Mouse (Mus musculus): ENCODE data around the gene Abcc9. TPM values are rescaled to one million over a fixed set of nuclear protein-coding genes. Genes with fewer than 3 reads are reported as not detected.
A peak's percentile ranks its signal among the peaks of the same experiment; 100 is the strongest.
"Not testable (repeated sequence)": the region's sequence is repeated elsewhere in the genome, so short reads cannot be mapped to it uniquely, and the experiment has no call there.

Gene Abcc9
- total and polyA plus RNA-seq, 2 experiments from 2014 or later = 1.8 to 9.6 TPM

GRCm38 (mm10) chr6:142669343-142669742 is 32.8 kb downstream of the Abcc9 start:
- Histone ChIP-seq H3K4me1 (ENCODE audit: insufficient read depth) (no peaks in the 10 kb centered on the region), H3K27ac (ENCODE audit: low read depth, low read length) (no peak overlapping the region), H3K9ac (no peak overlapping the region), H3K4me3 (ENCODE audit: low read depth, low read length) (no peak overlapping the region), H3K4me2 (ENCODE audit: low read depth) (no peak overlapping the region), H3K36me3 (ENCODE audit: insufficient read depth) (no peaks in the 10 kb centered on the region), H3K9me3 (ENCODE audit: low read length) (0 out of 2 replicates have a peak, but pooled peaks cover 3% of the 10 kb centered on the region), H3K27me3 (ENCODE audit: insufficient read depth, low read length) (no peaks in the 10 kb centered on the region)
- WGBS = 63% methylated on average over 6 of the region's 6 CpGs
- ATAC-seq (peak; percentile 96), DNase-seq (peak; percentile 65)
- no peak for TF ChIP-seq CTCF (IDR thresholded peaks at IDR 0.05; ENCODE audit: low read depth)

- no peaks in the 10 kb centered on the region for H3K36me3 ChIP-seq (ENCODE audit: insufficient read depth)
- 81% methylated on average over 6 of the region's 6 CpGs for WGBS
- DNase-seq = no peak
- H3K27me3 ChIP-seq (ENCODE audit: insufficient read depth, low read length) = no peaks in the 10 kb centered on the region
- TF ChIP-seq CTCF (IDR thresholded peaks at IDR 0.05; ENCODE audit: low read depth) = no peak
- no peak overlapping the region for H3K9ac ChIP-seq
- H3K4me2 ChIP-seq (ENCODE audit: low read depth) = no peak overlapping the region
- no peak for ATAC-seq
- no peak overlapping the region for H3K27ac ChIP-seq (ENCODE audit: low read depth, low read length)
- no peaks in the 10 kb centered on the region for H3K4me1 ChIP-seq (ENCODE audit: insufficient read depth)
- no peak overlapping the region for H3K4me3 ChIP-seq (ENCODE audit: low read depth, low read length)
- 0 out of 2 replicates have a peak, but pooled peaks cover 3% of the 10 kb centered on the region for H3K9me3 ChIP-seq (ENCODE audit: low read length)
Measured at GRCm38 (mm10) chr6:142668831-142669230, 33.3 kb downstream of the Abcc9 start.

GRCm38 (mm10) chr6:142668419-142668766 is 33.7 kb downstream of the Abcc9 start:
- H3K27me3 ChIP-seq (ENCODE audit: insufficient read depth, low read length) = no peaks in the 10 kb centered on the region
- DNase-seq (no peak), ATAC-seq (no peak)
- no peaks in the 10 kb centered on the region for H3K4me1 ChIP-seq (ENCODE audit: insufficient read depth)
- no peaks in the 10 kb centered on the region for H3K36me3 ChIP-seq (ENCODE audit: insufficient read depth)
- H3K4me3 ChIP-seq (ENCODE audit: low read depth, low read length) = no peak overlapping the region
- H3K4me2 ChIP-seq (ENCODE audit: low read depth) = no peak overlapping the region
- H3K9ac ChIP-seq = no peak overlapping the region
- WGBS = 46% methylated on average over 1 of the region's 1 CpGs
- 0 out of 2 replicates have a peak, but pooled peaks cover 3% of the 10 kb centered on the region for H3K9me3 ChIP-seq (ENCODE audit: low read length)
- no peak for TF ChIP-seq CTCF (IDR thresholded peaks at IDR 0.05; ENCODE audit: low read depth)
- no peak overlapping the region for H3K27ac ChIP-seq (ENCODE audit: low read depth, low read length)

GRCm38 (mm10) chr6:142667701-142668418 is 34.3 kb downstream of the Abcc9 start:
- Histone ChIP-seq H3K9me3 (ENCODE audit: low read length) (0 out of 2 replicates have a peak, but pooled peaks cover 3% of the 10 kb centered on the region), H3K4me2 (ENCODE audit: low read depth) (no peak overlapping the region), H3K4me3 (ENCODE audit: low read depth, low read length) (no peak overlapping the region), H3K27ac (ENCODE audit: low read depth, low read length) (no peak overlapping the region), H3K9ac (no peak overlapping the region), H3K4me1 (ENCODE audit: insufficient read depth) (no peaks in the 10 kb centered on the region), H3K27me3 (ENCODE audit: insufficient read depth, low read length) (no peaks in the 10 kb centered on the region), H3K36me3 (ENCODE audit: insufficient read depth) (no peaks in the 10 kb centered on the region)
- TF ChIP-seq CTCF (IDR thresholded peaks at IDR 0.05; ENCODE audit: low read depth) = no peak
- ATAC-seq = no peak
- no peak for DNase-seq
- 78% methylated on average over 7 of the region's 7 CpGs for WGBS

- H3K27ac ChIP-seq (ENCODE audit: low read depth, low read length); H3K4me3 ChIP-seq (ENCODE audit: low read depth, low read length); H3K9ac ChIP-seq; ATAC-seq; H3K4me1 ChIP-seq (ENCODE audit: insufficient read depth); H3K9me3 ChIP-seq (ENCODE audit: low read length); H3K36me3 ChIP-seq (ENCODE audit: insufficient read depth); H3K27me3 ChIP-seq (ENCODE audit: insufficient read depth, low read length); H3K4me2 ChIP-seq (ENCODE audit: low read depth); DNase-seq: not testable (repeated sequence)
- WGBS = 95% methylated on average over 3 of the region's 3 CpGs
Measured at GRCm38 (mm10) chr6:142662056-142662455, 40.1 kb downstream of the Abcc9 start.

GRCm38 (mm10) chr6:142659038-142659437 is 43.1 kb downstream of the Abcc9 start:
- Histone ChIP-seq H3K4me2 (ENCODE audit: low read depth) (no peak overlapping the region), H3K9ac (no peak overlapping the region), H3K36me3 (ENCODE audit: insufficient read depth) (no peaks in the 10 kb centered on the region), H3K27ac (ENCODE audit: low read depth, low read length) (no peak overlapping the region), H3K9me3 (ENCODE audit: low read length) (no peaks in the 10 kb centered on the region), H3K27me3 (ENCODE audit: insufficient read depth, low read length) (no peaks in the 10 kb centered on the region), H3K4me1 (ENCODE audit: insufficient read depth) (no peaks in the 10 kb centered on the region), H3K4me3 (ENCODE audit: low read depth, low read length) (no peak overlapping the region)
- no peak for DNase-seq
- 50% methylated on average over 5 of the region's 5 CpGs for WGBS
- peak; percentile 26 for TF ChIP-seq CTCF (IDR thresholded peaks at IDR 0.05; ENCODE audit: low read depth)
- ATAC-seq = no peak

GRCm38 (mm10) chr6:142654561-142654960 is 47.6 kb downstream of the Abcc9 start:
- H3K4me1 ChIP-seq (ENCODE audit: insufficient read depth) = no peaks in the 10 kb centered on the region
- no peak for TF ChIP-seq CTCF (IDR thresholded peaks at IDR 0.05; ENCODE audit: low read depth)
- WGBS = 49% methylated on average over 5 of the region's 5 CpGs
- H3K9me3 ChIP-seq (ENCODE audit: low read length) = no peaks in the 10 kb centered on the region
- DNase-seq = no peak
- H3K36me3 ChIP-seq (ENCODE audit: insufficient read depth) = no peaks in the 10 kb centered on the region
- H3K4me2 ChIP-seq (ENCODE audit: low read depth) = no peak overlapping the region
- H3K9ac ChIP-seq = no peak overlapping the region
- no peak overlapping the region for H3K4me3 ChIP-seq (ENCODE audit: low read depth, low read length)
- no peak overlapping the region for H3K27ac ChIP-seq (ENCODE audit: low read depth, low read length)
- no peaks in the 10 kb centered on the region for H3K27me3 ChIP-seq (ENCODE audit: insufficient read depth, low read length)
- no peak for ATAC-seq
